8 mouse cellular contexts compared by ENCODE assay signal in the genomic region with DNA sequence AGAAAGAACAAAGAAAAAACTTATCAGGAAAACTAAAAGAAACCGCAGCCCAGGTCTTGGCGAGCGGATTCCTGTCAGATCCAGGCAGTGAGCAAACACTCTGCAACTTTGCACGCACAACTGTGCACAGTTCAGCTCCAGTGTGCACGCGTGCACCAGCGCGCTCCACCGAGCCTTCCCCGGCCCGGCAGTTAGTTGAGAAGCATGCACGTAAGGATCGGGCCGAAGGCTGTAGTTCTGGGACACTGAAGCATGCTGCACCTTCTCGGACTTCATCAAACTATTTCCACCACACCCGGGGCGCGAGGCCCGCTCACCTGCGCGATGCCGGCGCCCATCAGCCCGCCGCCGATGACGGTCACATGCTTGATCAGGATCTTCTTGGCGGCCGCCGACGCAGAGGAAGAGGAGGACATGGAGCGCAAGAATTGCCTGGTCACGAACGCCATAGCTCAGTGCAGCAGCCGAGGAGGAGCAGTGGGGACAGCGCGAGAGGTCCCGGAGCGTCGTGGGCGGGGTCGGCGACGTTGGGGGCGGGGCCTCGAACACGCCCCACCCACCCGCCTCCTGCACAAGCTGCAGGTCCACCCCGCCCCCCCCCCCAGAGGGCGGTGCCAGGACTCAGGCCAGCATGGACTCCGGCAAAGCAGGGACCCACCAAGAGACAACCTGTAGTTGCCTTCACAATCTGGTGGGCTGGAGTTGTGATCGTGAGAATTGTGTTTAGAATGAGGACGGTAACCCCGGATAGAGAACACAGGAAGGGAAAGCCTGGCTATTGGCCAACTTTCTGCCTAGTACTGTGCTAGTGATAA. TPM values are rescaled to one million over a fixed set of nuclear protein-coding genes. Genes with fewer than 3 reads are reported as not detected.
DNase-seq lines count a peak whose midpoint lies in the region; ATAC-seq lines count a peak whose summit lies in the region.

A gene (minus strand): TSS at position 543 of the 815 bp plus-strand sequence.

- H3K4me2 ChIP-seq in heart, embryonic 13.5 days = peak within 1 kb of the TSS; percentile 77
- peak within 1 kb of the TSS; percentile 86 for H3K4me2 ChIP-seq in liver, embryonic 12.5 days
- H3K4me2 ChIP-seq in stomach, embryonic 15.5 days = peak within 1 kb of the TSS; percentile 69

- no peaks in the 10 kb centered on the region for H3K27me3 ChIP-seq in heart, embryonic 13.5 days (replicated peaks)
- H3K27me3 ChIP-seq in liver, embryonic 12.5 days (replicated peaks) = no peaks in the 10 kb centered on the region
- H3K27me3 ChIP-seq in stomach, embryonic 15.5 days (replicated peaks) = no peaks in the 10 kb centered on the region

- WGBS in heart, embryonic 13.5 days = under 1% methylated on average over 52 of the region's 54 CpGs
- under 1% methylated on average over 54 of the region's 54 CpGs for WGBS in liver, embryonic 12.5 days (ENCODE audit: insufficient replicate concordance)
- WGBS in stomach, embryonic 15.5 days = under 1% methylated on average over 53 of the region's 54 CpGs

- peaks cover 47% of the 10 kb centered on the region for H3K4me1 ChIP-seq in heart, embryonic 13.5 days
- peaks cover 34% of the 10 kb centered on the region for H3K4me1 ChIP-seq in liver, embryonic 12.5 days
- H3K4me1 ChIP-seq in stomach, embryonic 15.5 days = peaks cover 7% of the 10 kb centered on the region; the same call in 1 of the 2 replicates

- no peaks in the 10 kb centered on the region for H3K9me3 ChIP-seq in heart, embryonic 13.5 days
- no peaks in the 10 kb centered on the region for H3K9me3 ChIP-seq in liver, embryonic 12.5 days (replicated peaks)
- H3K9me3 ChIP-seq in stomach, embryonic 15.5 days = no peaks in the 10 kb centered on the region

- H3K36me3 ChIP-seq in heart, embryonic 13.5 days = peaks cover 15% of the 10 kb centered on the region
- peaks cover 3% of the 10 kb centered on the region; the same call in 1 of the 2 replicates for H3K36me3 ChIP-seq in liver, embryonic 12.5 days
- H3K36me3 ChIP-seq in stomach, embryonic 15.5 days = peaks cover 6% of the 10 kb centered on the region; the same call in 1 of the 2 replicates

- peak within 1 kb of the TSS; percentile 92 for H3K27ac ChIP-seq in heart, embryonic 13.5 days (replicated peaks)
- peak within 1 kb of the TSS; percentile 78 for H3K27ac ChIP-seq in liver, embryonic 12.5 days
- H3K27ac ChIP-seq in stomach, embryonic 15.5 days = peak within 1 kb of the TSS; percentile 86

- peak within 1 kb of the TSS; percentile 93 for H3K9ac ChIP-seq in heart, embryonic 13.5 days
- peak within 1 kb of the TSS; percentile 59 for H3K9ac ChIP-seq in liver, embryonic 12.5 days
- peak within 1 kb of the TSS; percentile 73 for H3K9ac ChIP-seq in stomach, embryonic 15.5 days

- DNase-seq in CD4-positive helper T cell, adult 2 months (ENCODE audit: low read depth, low spot score) = peak; percentile 92
- DNase-seq in brain, embryonic 18.5 days (ENCODE audit: low read depth, low spot score) = peak; percentile 28
- peak; percentile 94 for DNase-seq in kidney, postnatal 10 days
- peak; percentile 72 to 81 for DNase-seq in natural killer cell, adult 2 months (ENCODE audit: low spot score in 2 of 2)

- ATAC-seq in erythroid progenitor cell, adult 5-6 weeks (replicated peaks; ENCODE audit: low FRiP score, poor library complexity, severe bottlenecking) = peak; percentile 71
- peak; percentile 87 for ATAC-seq in heart, embryonic 13.5 days (ENCODE audit: extremely low read depth, insufficient number of reproducible peaks, low FRiP score, low TSS enrichment)
- ATAC-seq in liver, embryonic 12.5 days = peak; percentile 87
- peak; percentile 89 for ATAC-seq in stomach, embryonic 15.5 days (ENCODE audit: insufficient read depth, low FRiP score, low read depth)

- peak within 1 kb of the TSS; percentile 83 for H3K4me3 ChIP-seq in heart, embryonic 13.5 days
- H3K4me3 ChIP-seq in liver, embryonic 12.5 days = peak within 1 kb of the TSS; percentile 69
- H3K4me3 ChIP-seq in stomach, embryonic 15.5 days (replicated peaks) = peak within 1 kb of the TSS; percentile 80

RNA-seq across cellular contexts. Expression of the gene that starts here (rescaled TPM):
- total RNA-seq in erythroid progenitor cell, adult 5-6 weeks (2015; ENCODE audit: low replicate concordance) = 9.6 and 17.3 TPM in 2 replicates
- total RNA-seq in erythroid progenitor cell, adult 5-6 weeks (2017; ENCODE audit: low replicate concordance) = 2.7 and 7.6 TPM in 2 replicates
- 138 and 145 TPM in 2 replicates for polyA plus RNA-seq in heart, embryonic 13.5 days (2015; fragmentation: Nextera tagmentation; extraction: Ambion mirVana)
- 72.7 and 74.3 TPM in 2 replicates for polyA plus RNA-seq in liver, embryonic 12.5 days (2016; fragmentation: Nextera tagmentation; extraction: Ambion mirVana)
- 141 and 142 TPM in 2 replicates for polyA plus RNA-seq in stomach, embryonic 15.5 days (2015; fragmentation: Nextera tagmentation; extraction: Ambion mirVana)

Comparison
In these comparisons a context has a peak if more than half of its experiments do, and no peak if none do; other contexts are left out.
1. Peak in every context shown above with its lines: DNase-seq, ATAC-seq, H3K4me3 ChIP-seq and H3K27ac ChIP-seq.
2. DNase-seq: peak in every context shown above with its lines; median percentile 94 in kidney, postnatal 10 days; 92 in CD4-positive helper T cell, adult 2 months; 76 in natural killer cell, adult 2 months; 28 in brain, embryonic 18.5 days.